Mouse (Mus musculus): ENCODE measurements at regions not wholly inside any gene's neighbourhood (a gene's known extent, or its start where the extent isn't known, plus 50 kb on each side); places are given as distances from the start of the nearest gene placed in this dataset.

DNA sequence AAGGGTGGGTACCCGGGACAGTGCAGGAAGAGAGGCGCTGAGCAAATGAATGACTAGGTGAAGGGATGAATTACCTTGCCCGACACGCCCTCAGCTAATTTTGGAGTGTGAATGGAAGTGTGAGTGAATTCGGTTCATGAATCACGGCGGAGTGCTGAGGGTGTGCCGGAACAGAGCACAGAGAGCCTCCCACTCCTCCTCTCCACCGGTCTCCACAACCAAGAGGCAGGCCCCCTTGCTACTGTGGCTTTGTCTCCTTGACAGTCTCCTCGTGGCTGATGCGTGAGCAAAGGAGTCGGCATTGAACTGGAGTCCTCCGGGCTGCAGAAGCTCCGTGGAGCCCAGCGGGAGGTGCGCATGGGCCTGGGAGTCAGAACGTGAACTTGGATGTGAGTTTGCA, 64.5 kb upstream of the Nectin1 start:
- Histone ChIP-seq H3K4me1 (ENCODE audit: control insufficient read depth, insufficient read depth, low read length) (peaks cover 33% of the 10 kb centered on the region), H3K27ac (ENCODE audit: insufficient read depth, low read depth, low read length) (no peak overlapping the region), H3K4me3 (ENCODE audit: insufficient read depth, low read depth, low read length) (no peak overlapping the region)
- WGBS = 30% methylated on average over 17 of the region's 17 CpGs
- TF ChIP-seq POLR2A (IDR thresholded peaks at IDR 0.05; ENCODE audit: insufficient read depth, low read depth, low read length) (no peak), CTCF (IDR thresholded peaks at IDR 0.05; ENCODE audit: insufficient read depth, low read depth, low read length) (no peak)

DNA sequence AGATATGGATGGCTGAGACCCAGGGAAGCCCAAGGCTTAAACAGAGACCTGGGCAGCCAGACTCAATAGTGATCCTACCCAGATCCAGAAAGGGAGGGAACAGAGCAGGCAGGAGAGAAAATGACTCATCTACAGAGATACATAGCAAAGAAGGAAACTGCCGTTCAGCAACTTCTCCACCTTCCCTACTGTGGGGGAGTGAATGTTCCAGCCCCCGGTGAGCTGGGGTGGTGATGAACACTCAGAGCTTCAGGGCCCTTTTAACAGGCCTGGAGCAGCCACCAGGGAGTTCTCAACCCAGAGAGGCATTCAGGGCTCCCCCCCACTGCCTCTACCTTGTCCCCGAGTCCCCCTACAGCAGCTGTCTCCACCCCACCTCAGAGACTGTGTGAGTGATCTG, 62.5 kb upstream of the Nectin1 start:
- peaks cover 28% of the 10 kb centered on the region for H3K4me1 ChIP-seq (ENCODE audit: control insufficient read depth, insufficient read depth, low read length)
- H3K4me3 ChIP-seq (ENCODE audit: insufficient read depth, low read depth, low read length) = no peak overlapping the region
- no peak overlapping the region for H3K27ac ChIP-seq (ENCODE audit: insufficient read depth, low read depth, low read length)
- 40% methylated on average over 3 of the region's 3 CpGs for WGBS
- TF ChIP-seq POLR2A (IDR thresholded peaks at IDR 0.05; ENCODE audit: insufficient read depth, low read depth, low read length) = no peak
- TF ChIP-seq CTCF (IDR thresholded peaks at IDR 0.05; ENCODE audit: insufficient read depth, low read depth, low read length) = no peak

DNA sequence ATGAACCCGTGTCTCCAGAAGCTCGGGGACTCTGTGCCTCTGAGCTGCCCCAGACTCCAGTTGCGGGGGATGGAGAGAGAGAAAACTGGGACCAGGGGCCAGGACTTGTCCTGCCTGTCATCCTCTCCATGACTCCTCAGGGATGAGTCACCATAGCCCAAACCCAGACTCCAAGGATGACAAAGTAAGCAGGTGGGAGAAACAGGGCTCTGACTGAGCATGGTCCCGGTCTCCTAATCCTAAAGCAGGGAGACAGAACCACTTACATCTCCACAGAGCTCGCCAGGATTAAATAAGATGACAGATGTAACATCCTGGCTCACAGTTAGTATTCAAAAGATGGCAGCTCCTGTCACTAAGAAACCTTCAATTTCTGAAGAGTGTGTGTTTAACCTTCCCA, 61.7 kb upstream of the Nectin1 start:
- H3K27ac ChIP-seq (ENCODE audit: insufficient read depth, low read depth, low read length) = no peak overlapping the region
- peaks cover 28% of the 10 kb centered on the region for H3K4me1 ChIP-seq (ENCODE audit: control insufficient read depth, insufficient read depth, low read length)
- H3K4me3 ChIP-seq (ENCODE audit: insufficient read depth, low read depth, low read length) = no peak overlapping the region
- TF ChIP-seq CTCF (IDR thresholded peaks at IDR 0.05; ENCODE audit: insufficient read depth, low read depth, low read length) (no peak), POLR2A (IDR thresholded peaks at IDR 0.05; ENCODE audit: insufficient read depth, low read depth, low read length) (no peak)
- WGBS = 77% methylated on average over 5 of the region's 5 CpGs

DNA sequence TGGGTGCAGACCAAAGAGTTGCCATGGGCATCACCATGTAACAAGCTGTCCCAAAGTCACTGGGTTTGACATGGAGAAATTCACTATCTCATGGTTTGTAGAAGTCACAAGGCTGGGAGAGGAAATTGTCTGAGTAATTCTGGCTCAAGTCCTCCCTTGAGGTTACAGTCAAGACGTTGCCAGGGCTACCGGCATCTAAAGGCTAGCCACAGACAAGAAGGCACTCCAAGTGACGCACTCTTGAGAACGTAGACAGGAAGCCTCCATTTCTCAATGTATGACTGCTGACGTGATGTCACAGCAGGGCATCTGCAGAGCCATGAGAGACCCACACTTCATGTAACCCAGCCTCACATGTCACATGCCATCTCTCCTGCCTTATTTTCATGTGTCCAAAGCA, 59.2 kb upstream of the Nectin1 start:
- no peak for TF ChIP-seq CTCF (IDR thresholded peaks at IDR 0.05; ENCODE audit: insufficient read depth, low read depth, low read length)
- no peak for TF ChIP-seq POLR2A (IDR thresholded peaks at IDR 0.05; ENCODE audit: insufficient read depth, low read depth, low read length)

DNA sequence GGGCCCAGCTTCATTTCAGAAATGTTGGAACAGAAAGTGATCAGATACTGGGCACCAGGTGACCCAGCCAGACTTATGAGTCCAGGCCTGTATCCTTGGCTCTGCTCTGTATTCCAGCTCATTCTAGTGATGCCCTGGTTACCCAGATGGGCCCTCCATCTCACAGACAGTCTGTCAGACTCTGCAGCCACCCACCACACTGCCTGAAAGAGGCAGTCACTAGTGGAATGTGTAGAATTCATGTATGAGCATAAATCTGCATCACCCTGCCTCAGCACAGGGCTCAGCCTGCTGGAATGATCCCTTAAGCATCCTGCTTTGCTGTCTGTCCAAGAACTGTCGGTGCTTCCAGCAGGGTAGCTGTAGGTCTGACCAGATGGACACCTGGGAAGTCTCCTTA, 51.8 kb upstream of the Nectin1 start:
- Histone ChIP-seq H3K27ac (ENCODE audit: insufficient read depth, low read depth, low read length) (no peak overlapping the region), H3K4me3 (ENCODE audit: insufficient read depth, low read depth, low read length) (no peak overlapping the region), H3K4me1 (ENCODE audit: control insufficient read depth, insufficient read depth, low read length) (peaks cover 16% of the 10 kb centered on the region)
- no peak for TF ChIP-seq POLR2A (IDR thresholded peaks at IDR 0.05; ENCODE audit: insufficient read depth, low read depth, low read length)
- TF ChIP-seq CTCF (IDR thresholded peaks at IDR 0.05; ENCODE audit: insufficient read depth, low read depth, low read length) = no peak
- WGBS = 88% methylated on average over 1 of the region's 1 CpGs

More for the DNA sequence above, 59.2 kb upstream of the Nectin1 start:
- Histone ChIP-seq H3K4me3 (ENCODE audit: insufficient read depth, low read depth, low read length) (no peak overlapping the region), H3K4me1 (ENCODE audit: control insufficient read depth, insufficient read depth, low read length) (peaks cover 17% of the 10 kb centered on the region), H3K27ac (ENCODE audit: insufficient read depth, low read depth, low read length) (no peak overlapping the region)
- WGBS = 84% methylated on average over 5 of the region's 5 CpGs

DNA sequence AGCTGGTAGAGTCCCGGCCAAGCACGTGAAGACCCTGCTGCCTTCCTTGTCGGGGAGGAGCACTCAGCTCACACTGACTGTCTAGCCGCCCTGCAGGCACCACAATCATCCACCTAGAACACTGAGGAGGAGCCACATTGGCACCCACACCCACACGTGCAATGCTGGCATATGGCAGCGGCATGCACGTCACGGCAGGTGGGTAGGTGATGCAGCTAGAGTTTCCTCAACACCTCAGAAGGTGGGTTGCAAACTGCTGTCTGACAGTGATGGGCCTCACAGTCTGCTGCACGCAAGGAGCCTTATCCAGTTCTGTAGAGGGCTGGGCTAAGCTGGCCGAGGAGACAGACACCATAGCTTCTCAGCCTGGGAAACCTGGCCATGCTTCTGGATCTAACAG, 51.2 kb upstream of the Nectin1 start:
- H3K4me1 ChIP-seq (ENCODE audit: control insufficient read depth, insufficient read depth, low read length) = peaks cover 16% of the 10 kb centered on the region
- TF ChIP-seq POLR2A (IDR thresholded peaks at IDR 0.05; ENCODE audit: insufficient read depth, low read depth, low read length) = no peak
- TF ChIP-seq CTCF (IDR thresholded peaks at IDR 0.05; ENCODE audit: insufficient read depth, low read depth, low read length) = no peak
- 88% methylated on average over 10 of the region's 10 CpGs for WGBS
- no peak overlapping the region for H3K4me3 ChIP-seq (ENCODE audit: insufficient read depth, low read depth, low read length)
- H3K27ac ChIP-seq (ENCODE audit: insufficient read depth, low read depth, low read length) = no peak overlapping the region
